Mouse (Mus musculus) layer of hippocampus, adult 9-10 months (tissue): ENCODE results near the gene Gm8281.
"Not testable (repeated sequence)": the region's sequence is repeated elsewhere in the genome, so short reads cannot be mapped to it uniquely, and the experiment has no call there.

ENCODE experiments used
- DNase-seq: peaks from one replicate; pipeline ENCODE4 v3.0.0; 2022; ENCODE audit warnings: low spot score

Gm8281 gene

DNA sequence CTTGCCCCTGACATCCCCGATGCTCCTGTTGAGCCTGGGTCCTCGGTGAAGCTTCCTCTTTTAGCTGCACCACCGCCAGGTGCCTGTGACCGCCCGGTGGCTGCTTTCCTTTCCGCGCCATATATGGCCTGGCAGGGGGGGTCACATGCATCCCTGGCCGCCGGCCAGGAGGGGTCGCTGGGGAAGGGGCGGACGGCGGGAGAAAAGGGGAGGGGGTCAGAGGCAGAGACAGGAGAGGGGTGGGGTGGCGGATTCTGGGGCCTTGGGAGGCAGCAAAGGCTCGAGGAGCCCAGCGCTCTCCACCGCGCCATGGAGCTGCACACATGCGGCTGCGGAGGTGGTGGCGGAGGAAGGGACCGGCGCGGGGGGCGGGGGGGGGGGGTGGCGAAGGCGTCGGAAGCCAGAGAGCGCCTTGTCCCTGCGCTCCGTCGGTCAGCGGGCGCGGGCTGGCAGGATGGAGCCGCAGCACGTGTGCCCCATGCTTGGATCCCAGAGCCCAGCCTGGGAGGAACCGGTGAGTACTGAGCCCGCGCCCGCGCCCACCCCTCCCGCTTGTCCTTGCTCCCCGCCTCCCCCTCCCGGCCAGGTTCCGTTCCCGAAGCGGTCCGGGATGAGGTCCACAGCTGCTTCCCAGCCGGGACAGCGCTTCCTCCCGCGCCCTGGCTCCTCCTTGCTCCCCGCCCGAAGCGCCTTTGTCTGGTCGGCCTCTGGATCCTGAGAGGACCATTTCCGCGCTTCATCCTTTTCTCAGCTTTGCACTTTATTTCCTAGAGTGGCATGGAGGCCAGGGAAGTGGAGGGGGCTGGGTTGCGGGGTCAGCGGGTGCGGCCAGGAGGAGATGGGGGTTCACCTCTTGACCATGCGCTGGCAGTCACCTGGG, at the start of gene Gm8281:
Gene Gm8281, plus strand, starts transcription at position 430 of the 880 bp plus-strand sequence.
- not testable (repeated sequence) for DNase-seq

DNA sequence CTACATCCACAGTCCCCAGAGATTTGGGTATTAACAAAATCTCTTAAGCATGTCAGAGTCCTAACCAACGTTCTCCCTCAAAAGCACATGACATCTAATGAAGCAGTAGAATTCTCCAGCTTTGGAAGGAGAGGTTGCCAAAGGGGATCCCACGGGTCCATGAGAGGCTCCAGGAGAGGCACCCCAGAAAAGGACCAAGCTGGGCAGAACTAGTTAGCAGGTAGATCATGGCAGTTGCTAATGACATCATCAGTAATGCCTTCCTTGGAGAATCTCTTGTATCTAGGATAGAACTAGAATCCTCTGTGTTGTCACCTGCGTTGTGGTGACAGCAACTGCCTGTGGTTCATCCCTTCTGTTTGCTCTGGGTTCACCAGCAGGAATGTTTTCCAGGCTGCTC, 20.5 kb upstream of the Gm8281 start, which contains the start of gene 4930555G01Rik:
Gene 4930555G01Rik, plus strand, starts transcription at position 301 of the 400 bp plus-strand sequence.
- not testable (repeated sequence) for DNase-seq

DNA sequence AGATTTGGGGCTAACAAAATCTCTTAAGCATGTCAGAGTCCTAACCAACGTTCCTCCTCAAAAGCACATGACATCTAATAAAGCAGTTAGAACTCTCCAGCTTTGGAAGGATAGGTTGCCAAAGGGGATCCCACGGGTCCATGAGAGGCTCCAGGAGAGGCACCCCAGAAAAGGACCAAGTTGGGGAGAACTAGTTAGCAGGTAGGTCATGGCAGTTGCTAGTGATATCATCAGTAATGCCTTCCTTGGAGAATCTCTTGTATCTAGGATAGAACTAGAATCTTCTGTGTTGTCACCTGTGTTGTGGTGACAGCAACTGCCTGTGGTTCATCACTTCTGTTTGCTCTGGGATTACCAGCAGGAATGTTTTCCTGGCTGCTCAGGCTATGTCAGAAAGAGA, 60.4 kb downstream of the Gm8281 start, which contains the start of gene Gm8279:
Gene Gm8279, plus strand, starts transcription at position 301 of the 400 bp plus-strand sequence.
- not testable (repeated sequence) for DNase-seq
